Mouse (Mus musculus) thymus, adult 18-20 months (tissue): ENCODE measurements around the gene Nsun2.
A peak's percentile ranks its signal among the peaks of the same experiment; 100 is the strongest.
"Not testable (repeated sequence)": the region's sequence is repeated elsewhere in the genome, so short reads cannot be mapped to it uniquely, and the experiment has no call there.

Source experiments
- DNase-seq, 2 experiments: peaks; one replicate each; pipeline ENCODE4 v3.0.0; 2022; ENCODE audit warnings: mixed read lengths in 2 of 2

Gene Nsun2

GRCm38 (mm10) chr13:69595911-69596310 lies 62.4 kb downstream of the Nsun2 start:
- DNase-seq: no peak

- DNase-seq: no peak
These were observed 63.0 kb downstream of the Nsun2 start for GRCm38 (mm10) chr13:69596515-69596914.

- no peak for DNase-seq
These were observed 65.3 kb downstream of the Nsun2 start for GRCm38 (mm10) chr13:69598867-69599266.

- not testable (repeated sequence) for DNase-seq
These were observed 67.3 kb downstream of the Nsun2 start for GRCm38 (mm10) chr13:69600863-69601262.

GRCm38 (mm10) chr13:69601321-69601720 lies 67.8 kb downstream of the Nsun2 start:
- DNase-seq: no peak

- no peak for DNase-seq
These were observed 71.1 kb downstream of the Nsun2 start for GRCm38 (mm10) chr13:69604670-69605069.

- DNase-seq: no peak
These were observed 75.2 kb downstream of the Nsun2 start for GRCm38 (mm10) chr13:69608734-69609133.

GRCm38 (mm10) chr13:69610751-69611397 lies 77.3 kb downstream of the Nsun2 start:
- DNase-seq: no peak

- DNase-seq: peak; percentile 99 to 100
These were observed 78.0 kb downstream of the Nsun2 start, which contains the start of gene Srd5a1 for GRCm38 (mm10) chr13:69611398-69612174. Srd5a1 (minus strand) TSS chr13:69611442.

GRCm38 (mm10) chr13:69612175-69612544 lies 78.6 kb downstream of the Nsun2 start:
- DNase-seq: no peak

- DNase-seq: no peak
These were observed 83.2 kb downstream of the Nsun2 start for GRCm38 (mm10) chr13:69616716-69617115.

- no peak for DNase-seq
These were observed 90.3 kb downstream of the Nsun2 start for GRCm38 (mm10) chr13:69623843-69624242.

- no peak for DNase-seq
These were observed 91.0 kb downstream of the Nsun2 start for GRCm38 (mm10) chr13:69624510-69624909.

GRCm38 (mm10) chr13:69627941-69628340 lies 94.4 kb downstream of the Nsun2 start:
- no peak for DNase-seq

GRCm38 (mm10) chr13:69630576-69630975 lies 97.0 kb downstream of the Nsun2 start:
- no peak for DNase-seq

- no peak for DNase-seq
These were observed 97.6 kb downstream of the Nsun2 start for GRCm38 (mm10) chr13:69631111-69631510.

GRCm38 (mm10) chr13:69631659-69632058 lies 98.1 kb downstream of the Nsun2 start:
- DNase-seq: no peak

GRCm38 (mm10) chr13:69633551-69633950 lies 100.0 kb downstream of the Nsun2 start:
- no peak for DNase-seq

- DNase-seq: no peak
These were observed 100.4 kb downstream of the Nsun2 start for GRCm38 (mm10) chr13:69633988-69634387.

GRCm38 (mm10) chr13:69635836-69636235 lies 102.3 kb downstream of the Nsun2 start:
- DNase-seq: not testable (repeated sequence)

- DNase-seq: no peak
These were observed 102.8 kb downstream of the Nsun2 start for GRCm38 (mm10) chr13:69636375-69636774.

- DNase-seq: no peak
These were observed 103.3 kb downstream of the Nsun2 start for GRCm38 (mm10) chr13:69636816-69637215.

- no peak for DNase-seq
These were observed 104.1 kb downstream of the Nsun2 start for GRCm38 (mm10) chr13:69637657-69638056.

- no peak for DNase-seq
These were observed 104.6 kb downstream of the Nsun2 start for GRCm38 (mm10) chr13:69638108-69638626.
